Mouse (Mus musculus): ENCODE measurements at regions not wholly inside any gene's neighbourhood (a gene's known extent, or its start where the extent isn't known, plus 50 kb on each side); places are given as distances from the start of the nearest gene placed in this dataset.

GRCm38 (mm10) chr9:41592900-41593690, 431.6 kb upstream of the Ubash3b start:
- no peak for DNase-seq (ENCODE audit: low read depth, low spot score)

- DNase-seq (ENCODE audit: low read depth, low spot score): no peak
These were observed 430.6 kb upstream of the Ubash3b start for GRCm38 (mm10) chr9:41592101-41592500.

- DNase-seq (ENCODE audit: low read depth, low spot score): no peak
These were observed 428.7 kb upstream of the Ubash3b start for GRCm38 (mm10) chr9:41590164-41590563.

GRCm38 (mm10) chr9:41588466-41589425, 427.2 kb upstream of the Ubash3b start:
- DNase-seq (ENCODE audit: low read depth, low spot score): no peak

GRCm38 (mm10) chr9:41587762-41588161, 426.3 kb upstream of the Ubash3b start:
- DNase-seq (ENCODE audit: low read depth, low spot score): no peak

- no peak for DNase-seq (ENCODE audit: low read depth, low spot score)
These were observed 425.6 kb upstream of the Ubash3b start for GRCm38 (mm10) chr9:41586966-41587570.

- DNase-seq (ENCODE audit: low read depth, low spot score): no peak
These were observed 424.8 kb upstream of the Ubash3b start for GRCm38 (mm10) chr9:41586291-41586690.

GRCm38 (mm10) chr9:41585771-41586170, 424.3 kb upstream of the Ubash3b start:
- DNase-seq (ENCODE audit: low read depth, low spot score): no peak

- no peak for DNase-seq (ENCODE audit: low read depth, low spot score)
These were observed 423.5 kb upstream of the Ubash3b start for GRCm38 (mm10) chr9:41585012-41585411.

- DNase-seq (ENCODE audit: low read depth, low spot score): no peak
These were observed 422.3 kb upstream of the Ubash3b start for GRCm38 (mm10) chr9:41583711-41584329.

GRCm38 (mm10) chr9:41583276-41583675, 421.8 kb upstream of the Ubash3b start:
- DNase-seq (ENCODE audit: low read depth, low spot score): no peak

GRCm38 (mm10) chr9:41582711-41583236, 421.3 kb upstream of the Ubash3b start:
- no peak for DNase-seq (ENCODE audit: low read depth, low spot score)

- no peak for DNase-seq (ENCODE audit: low read depth, low spot score)
These were observed 420.7 kb upstream of the Ubash3b start for GRCm38 (mm10) chr9:41582171-41582570.

- no peak for DNase-seq (ENCODE audit: low read depth, low spot score)
These were observed 420.2 kb upstream of the Ubash3b start for GRCm38 (mm10) chr9:41581741-41582140.

- peak; percentile 51 for DNase-seq (ENCODE audit: low read depth, low spot score)
These were observed 419.7 kb upstream of the Ubash3b start for GRCm38 (mm10) chr9:41581152-41581551.

GRCm38 (mm10) chr9:41580611-41581041, 419.1 kb upstream of the Ubash3b start:
- DNase-seq (ENCODE audit: low read depth, low spot score): peak; percentile 65

- no peak for DNase-seq (ENCODE audit: low read depth, low spot score)
These were observed 418.6 kb upstream of the Ubash3b start for GRCm38 (mm10) chr9:41580067-41580466.

GRCm38 (mm10) chr9:41579107-41580014, 417.9 kb upstream of the Ubash3b start:
- DNase-seq (ENCODE audit: low read depth, low spot score): peak; percentile 66

GRCm38 (mm10) chr9:41578221-41579106, 417.0 kb upstream of the Ubash3b start:
- no peak for DNase-seq (ENCODE audit: low read depth, low spot score)
